Mouse (Mus musculus) telencephalon, adult 2 months (tissue): ENCODE measurements around the gene Coro7.
"Not testable (repeated sequence)": the region's sequence is repeated elsewhere in the genome, so short reads cannot be mapped to it uniquely, and the experiment has no call there.

ENCODE experiments used
- DNase-seq: peaks from one replicate; pipeline ENCODE4 v3.0.0-alpha.2; 2011; ENCODE audit warnings: low read depth, low spot score

Coro7 gene

DNA sequence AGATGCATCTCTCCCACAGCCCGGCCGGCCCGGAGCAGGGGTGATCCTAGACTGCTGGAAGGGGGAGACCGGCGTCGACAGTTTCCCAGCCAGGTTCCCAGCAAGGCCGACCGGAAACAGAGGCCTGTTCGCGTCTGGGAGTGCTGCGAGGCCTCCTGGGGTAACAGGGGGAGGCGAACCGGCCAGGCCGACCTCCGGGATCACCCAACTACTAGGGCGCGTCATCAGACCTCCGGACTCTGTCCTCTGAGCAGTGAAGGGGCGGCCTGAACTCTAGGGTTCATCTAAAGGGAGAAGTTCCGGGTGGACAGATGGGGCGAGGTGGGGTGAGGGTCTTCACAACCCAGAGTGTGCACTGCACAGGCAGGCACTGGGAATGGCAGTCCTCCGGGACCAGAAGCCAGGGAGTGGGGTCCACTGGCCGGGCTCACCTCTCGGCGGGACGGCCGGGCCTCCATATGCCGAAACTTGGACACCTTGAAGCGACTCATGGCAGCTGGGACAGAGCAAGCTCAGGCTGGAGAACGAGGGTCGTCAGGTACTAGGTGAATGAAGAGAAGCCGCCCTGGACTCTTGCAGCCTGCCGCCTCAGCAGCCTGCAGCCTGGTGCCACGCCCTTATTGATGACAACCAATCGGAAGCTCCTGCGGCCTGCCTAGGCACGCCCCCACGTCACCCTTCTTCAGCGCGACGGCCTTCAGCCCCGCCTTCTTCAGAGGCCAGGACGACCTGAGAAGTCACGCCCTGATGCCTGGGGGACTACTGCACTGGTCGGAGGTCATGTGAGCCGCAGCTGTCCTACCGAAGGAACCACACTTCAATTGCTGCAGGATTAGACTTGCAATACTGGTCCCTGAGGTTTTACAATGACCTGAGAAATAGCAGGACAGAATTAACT is at the start of gene Coro7:
Coro7 (minus strand) TSS at position 657 of the 898 bp plus-strand sequence.
- DNase-seq, result peak; percentile 89

- DNase-seq, result no peak
These were observed 48.4 kb upstream of the Coro7 start for GRCm38 (mm10) chr16:4727963-4728362.

- no peak for DNase-seq
These were observed 47.9 kb upstream of the Coro7 start for GRCm38 (mm10) chr16:4727526-4727925.

GRCm38 (mm10) chr16:4726528-4727128 is 47.1 kb upstream of the Coro7 start:
- DNase-seq, result no peak

GRCm38 (mm10) chr16:4725780-4726527 is 46.4 kb upstream of the Coro7 start, which contains the start of gene Hmox2:
Gene Hmox2, plus strand, starts transcription at chr16:4726361.
- peak; percentile 70 for DNase-seq

- no peak for DNase-seq
These were observed 45.7 kb upstream of the Coro7 start for GRCm38 (mm10) chr16:4725266-4725665.

DNA sequence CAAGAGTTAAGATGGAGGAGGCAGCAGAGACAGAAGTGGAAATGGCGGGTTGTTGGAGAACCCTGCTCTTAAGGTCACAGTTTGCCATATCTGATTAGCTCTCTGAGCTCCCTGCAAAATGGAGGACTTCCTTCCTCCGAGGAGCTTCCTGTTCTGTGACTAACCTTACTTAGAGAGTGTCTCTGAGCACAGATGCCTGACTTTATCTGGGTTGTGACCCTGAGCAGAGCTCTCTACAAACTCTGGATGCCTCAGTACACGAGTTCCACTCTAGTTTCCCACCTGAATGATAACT is 43.3 kb upstream of the Coro7 start:
- DNase-seq, result no peak

- no peak for DNase-seq
These were observed 42.7 kb upstream of the Coro7 start for GRCm38 (mm10) chr16:4722128-4722914.

DNA sequence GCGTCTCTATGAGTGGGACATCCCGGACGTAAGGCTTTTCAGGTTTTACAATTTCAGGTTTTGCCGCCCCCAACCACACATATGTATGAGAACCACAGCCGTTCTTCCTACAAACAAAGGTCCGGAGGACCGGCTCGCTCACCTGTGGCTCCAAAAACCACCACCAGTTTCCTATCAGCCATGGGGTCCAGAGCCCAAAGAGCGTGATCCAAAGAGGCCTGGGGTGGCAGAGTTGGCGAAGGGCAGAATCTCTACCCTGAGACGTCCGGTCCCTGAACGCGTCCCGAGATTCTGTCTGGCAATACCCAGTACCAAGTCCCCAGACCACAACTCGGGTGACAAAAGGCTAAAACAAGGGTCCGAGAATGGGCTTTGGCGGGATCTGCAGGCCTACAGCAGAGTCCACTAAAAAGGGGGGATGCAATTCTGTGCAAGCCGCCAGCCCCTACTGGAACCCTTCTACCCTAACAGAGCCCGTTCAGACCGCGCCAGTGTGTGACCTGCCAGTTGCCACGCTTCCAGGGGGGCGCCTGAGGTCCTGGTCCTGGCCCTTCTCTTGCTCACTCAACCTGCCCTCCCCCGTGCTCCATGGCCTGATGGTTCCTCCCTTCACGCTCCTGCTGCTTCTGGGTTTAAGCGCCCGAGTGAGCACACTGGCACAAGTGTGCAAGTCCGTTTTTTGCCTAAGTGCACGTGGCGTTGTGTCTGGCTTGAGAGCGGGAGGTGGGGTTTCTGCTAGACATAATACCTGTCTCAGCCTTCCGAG is 39.4 kb upstream of the Coro7 start, which contains the start of gene Nmral1:
Nmral1 (minus strand) TSS at position 604 of the 766 bp plus-strand sequence.
- DNase-seq, result peak; percentile 60

DNA sequence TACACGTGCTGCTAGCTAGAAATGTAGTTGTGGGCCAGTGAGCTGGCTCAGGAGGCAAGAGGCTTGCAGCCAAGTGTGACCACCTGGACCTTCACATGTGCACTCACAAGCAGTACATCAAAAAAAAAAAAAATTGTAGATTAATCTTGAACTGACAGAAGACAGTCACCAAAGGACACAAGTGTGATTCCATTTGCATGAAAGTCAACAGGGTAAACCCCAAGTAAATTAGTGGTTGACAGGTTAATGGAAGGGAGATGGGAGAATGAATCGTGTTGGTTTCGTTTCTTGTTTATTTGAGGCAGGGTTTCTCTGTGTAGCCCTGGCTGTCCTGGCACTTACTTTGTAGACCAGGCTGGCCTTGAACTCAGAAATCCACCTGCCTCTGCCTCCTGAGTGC is 38.3 kb upstream of the Coro7 start:
- no peak for DNase-seq

GRCm38 (mm10) chr16:4713861-4714710 is 34.5 kb upstream of the Coro7 start:
- DNase-seq, result no peak

GRCm38 (mm10) chr16:4711173-4711572 is 31.6 kb upstream of the Coro7 start:
- DNase-seq, result peak; percentile 58

- no peak for DNase-seq
These were observed 26.0 kb upstream of the Coro7 start for GRCm38 (mm10) chr16:4705541-4705940.

GRCm38 (mm10) chr16:4702646-4703045 is 23.1 kb upstream of the Coro7 start:
- DNase-seq, result no peak

DNA sequence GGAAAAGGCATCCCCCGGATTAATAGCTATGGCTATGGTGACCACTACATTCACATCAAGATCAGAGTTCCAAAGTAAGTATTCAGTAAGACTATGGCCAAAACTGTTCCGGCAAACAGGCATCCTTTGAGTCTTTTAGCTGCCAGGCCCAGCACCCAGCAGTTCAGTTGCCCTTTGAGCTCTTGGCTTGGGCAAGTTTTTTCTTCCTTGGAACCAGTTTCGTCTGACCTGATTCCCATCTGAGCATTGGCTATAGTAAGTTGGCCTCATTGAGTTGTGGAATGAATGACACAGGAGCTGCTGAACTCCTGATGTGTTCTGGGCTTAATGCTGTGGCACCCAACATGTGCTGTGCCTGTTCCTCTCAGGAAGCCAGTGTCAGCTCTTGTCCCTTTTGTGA is 21.6 kb upstream of the Coro7 start:
- no peak for DNase-seq

DNA sequence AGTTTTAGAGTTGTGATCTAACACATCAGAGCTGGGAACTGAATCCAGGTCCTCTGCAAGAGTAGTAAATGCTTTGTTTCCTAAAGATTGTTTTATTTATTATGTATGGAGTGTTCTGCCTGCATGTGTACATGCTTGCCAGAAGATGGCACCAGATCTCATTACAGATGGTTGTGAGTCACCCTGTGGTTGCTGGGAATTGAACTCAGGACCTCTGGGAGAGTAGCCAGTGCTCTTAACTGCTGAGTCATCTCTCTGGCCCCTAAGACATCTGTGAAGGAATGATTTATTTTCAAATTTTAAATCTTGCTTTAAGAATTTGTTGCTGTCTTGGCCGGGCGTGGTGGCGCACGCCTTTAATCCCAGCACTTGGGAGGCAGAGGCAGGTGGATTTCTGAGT is 9.8 kb upstream of the Coro7 start:
- not testable (repeated sequence) for DNase-seq

DNA sequence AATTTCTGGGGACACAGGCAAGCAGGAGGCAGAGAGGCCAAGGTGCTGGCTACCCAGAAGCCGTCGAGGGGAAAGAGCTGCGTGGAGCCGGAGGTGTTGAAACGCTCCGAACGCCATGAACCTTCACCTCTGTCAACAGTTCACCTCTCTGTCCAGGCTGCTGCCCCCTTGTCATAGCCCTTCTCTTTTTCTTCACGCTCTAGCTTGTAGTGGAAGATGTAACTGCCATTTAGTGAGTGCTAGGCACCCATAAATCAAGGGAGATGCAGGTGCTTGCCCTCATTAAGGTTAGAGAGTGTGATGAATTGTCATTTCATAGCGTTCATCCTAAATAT is 4.8 kb upstream of the Coro7 start:
- no peak for DNase-seq

DNA sequence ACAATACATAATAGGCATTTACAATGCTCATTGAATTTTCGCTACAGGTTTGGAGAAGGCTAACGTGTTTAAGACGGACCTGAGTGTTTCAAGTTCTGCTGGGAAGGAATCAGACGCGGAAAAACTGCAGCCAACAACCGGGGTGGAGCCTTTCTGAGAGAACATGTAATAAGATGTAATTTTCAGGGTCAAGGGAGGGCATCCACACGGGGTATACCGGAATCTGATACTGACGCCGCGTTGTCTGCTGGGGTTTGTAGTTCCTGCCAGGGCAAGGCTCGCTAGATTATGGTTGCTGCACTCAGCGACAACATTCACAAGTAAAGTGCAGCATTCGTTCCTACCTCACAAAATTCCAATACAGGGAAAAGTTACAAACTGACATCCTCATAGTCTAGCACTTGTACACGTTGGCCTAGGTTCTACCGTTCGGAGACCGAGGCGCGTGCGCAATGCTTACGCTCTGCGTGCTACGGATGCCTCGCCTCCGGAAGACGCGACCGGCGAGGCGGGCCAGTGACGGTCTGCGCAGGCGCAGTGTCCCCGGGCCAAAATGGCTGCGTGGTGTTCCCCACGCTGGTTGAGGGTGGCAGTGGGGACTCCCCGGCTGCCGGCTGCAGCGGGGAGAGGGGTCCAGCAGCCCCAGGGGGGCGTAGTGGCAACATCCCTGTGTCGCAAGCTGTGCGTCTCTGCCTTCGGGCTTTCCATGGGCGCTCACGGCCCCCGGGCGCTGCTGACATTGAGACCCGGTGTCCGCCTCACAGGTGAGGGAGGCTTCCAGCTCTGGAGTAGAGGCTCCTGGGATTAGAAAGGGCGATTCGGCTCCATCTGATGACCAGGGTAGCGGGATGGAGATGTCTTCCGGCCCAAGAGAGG is 4.2 kb upstream of the Coro7 start:
- DNase-seq, result peak; percentile 93

DNA sequence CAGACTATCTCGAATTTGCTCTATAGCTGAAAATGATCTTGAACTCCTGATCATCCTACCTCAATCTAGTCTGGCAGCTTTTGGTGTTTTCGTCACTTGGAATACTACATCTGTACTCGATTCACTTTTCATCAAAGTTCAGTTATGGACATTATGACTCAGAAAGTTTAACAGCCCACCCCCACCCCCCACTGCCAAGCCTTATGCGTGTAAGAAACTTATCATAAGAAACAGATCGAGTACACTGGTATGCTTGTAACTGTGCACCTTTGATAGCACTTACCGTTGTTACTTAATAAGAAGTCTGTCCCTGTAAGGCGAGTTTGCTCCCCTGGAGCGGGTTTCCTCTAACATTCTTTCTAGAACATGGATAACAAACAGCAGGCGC is 3.6 kb upstream of the Coro7 start:
- DNase-seq, result no peak
